Mouse (Mus musculus) MEL (cell line): Measurements from ENCODE around the gene Hes6. TPM values are rescaled to one million over a fixed set of nuclear protein-coding genes. Genes with fewer than 3 reads are reported as not detected.
A peak's percentile ranks its signal among the peaks of the same experiment; 100 is the strongest.

ENCODE experiments used
- DNase-seq: peaks from one replicate; pipeline ENCODE4 v3.0.0; 2011; ENCODE audit warnings: low read depth, low spot score
- H3K27ac ChIP-seq: 2 replicates; pipeline ENCODE4 v1.5.1; 2012; ENCODE audit warnings: low read depth, mild to moderate bottlenecking, control low read depth, low read length, moderate library complexity; ENCODE audit not compliant: control insufficient read depth
- H3K27me3 ChIP-seq, 2 experiments: fragments of 150-350 bp in 1 of 2; sonication (generic) in 1 of 2; 2 replicates each; pipeline ENCODE4 v1.6.1; 2012; ENCODE audit warnings: low read length in 2 of 2, mild to moderate bottlenecking in 2 of 2, improper control_type of control experiment in 1 of 2, moderate library complexity in 1 of 2; ENCODE audit not compliant: insufficient read depth in 2 of 2, control insufficient read depth in 1 of 2
- H3K36me3 ChIP-seq, 2 experiments: 2 replicates each; pipeline ENCODE4 v1.6.1; 2012 to 2014; ENCODE audit warnings: low read length in 2 of 2, improper control_type of control experiment in 1 of 2, inconsistent platforms in 1 of 2, mild to moderate bottlenecking in 1 of 2; ENCODE audit not compliant: insufficient read depth in 2 of 2, control insufficient read depth in 1 of 2
- H3K4me1 ChIP-seq, 2 experiments: fragments of 150-350 bp in 1 of 2; sonication (generic) in 1 of 2; 2 replicates each; pipeline ENCODE4 v1.6.1; 2012; ENCODE audit warnings: low read length in 2 of 2, improper control_type of control experiment in 1 of 2, mild to moderate bottlenecking in 1 of 2; ENCODE audit not compliant: insufficient read depth in 2 of 2, control insufficient read depth in 1 of 2
- H3K4me3 ChIP-seq, 2 experiments: fragments of 150-350 bp in 1 of 2; sonication (generic) in 1 of 2; 2 replicates each; pipeline ENCODE4 v1.5.1; 2012; ENCODE audit warnings: low read depth in 2 of 2, low read length in 2 of 2, mild to moderate bottlenecking in 2 of 2, moderate library complexity in 2 of 2, control low read depth in 1 of 2, improper control_type of control experiment in 1 of 2; ENCODE audit not compliant: control insufficient read depth in 1 of 2, insufficient read depth in 1 of 2
- H3K79me2 ChIP-seq: 2 replicates; pipeline ENCODE4 v1.6.1; 2012; ENCODE audit warnings: mild to moderate bottlenecking, low read length, moderate library complexity; ENCODE audit not compliant: control insufficient read depth, poor library complexity, insufficient read depth
- H3K9ac ChIP-seq: 2 replicates; pipeline ENCODE4 v1.6.1; 2012; ENCODE audit warnings: low read depth, mild to moderate bottlenecking, control low read depth, low read length, moderate library complexity; ENCODE audit not compliant: control insufficient read depth, poor library complexity, severe bottlenecking
- H3K9me3 ChIP-seq: fragments of 150-350 bp; sonication (generic); replicated peaks from 2 replicates; pipeline ENCODE4 v1.6.1; 2012; ENCODE audit warnings: mild to moderate bottlenecking, low read length, improper control_type of control experiment, moderate library complexity; ENCODE audit not compliant: insufficient read depth
- BHLHE40 ChIP-seq: IDR thresholded peaks from 2 replicates; pipeline ENCODE4 v1.6.1; 2012; ENCODE audit warnings: low read depth, mild to moderate bottlenecking, inconsistent platforms, low read length, improper control_type of control experiment, borderline replicate concordance
- CHD1 ChIP-seq: IDR thresholded peaks from 2 replicates; pipeline ENCODE4 v1.6.1; 2012; ENCODE audit warnings: low read depth, mild to moderate bottlenecking, inconsistent platforms, low read length, improper control_type of control experiment
- CTCF ChIP-seq, 3 experiments: IDR thresholded peaks in 2 of 3; conservative IDR thresholded peaks in 1 of 3; 2 replicates each; pipeline ENCODE4 v1.5.1; 2011 to 2012; ENCODE audit warnings: low read length in 3 of 3, low read depth in 2 of 3, mild to moderate bottlenecking in 2 of 3, improper control_type of control experiment in 1 of 3, inconsistent platforms in 1 of 3, mixed read lengths in 1 of 3, moderate library complexity in 1 of 3; ENCODE audit not compliant: control insufficient read depth in 1 of 3, insufficient read depth in 1 of 3, poor library complexity in 1 of 3, severe bottlenecking in 1 of 3
- E2F4 ChIP-seq: IDR thresholded peaks from 2 replicates; pipeline ENCODE4 v1.6.1; 2011; ENCODE audit warnings: low read depth, low read length, improper control_type of control experiment, borderline replicate concordance
- ETS1 ChIP-seq: IDR thresholded peaks from 2 replicates; pipeline ENCODE4 v1.6.1; 2012; ENCODE audit warnings: low read depth, mild to moderate bottlenecking, inconsistent platforms, low read length, improper control_type of control experiment, moderate library complexity
- GABPA ChIP-seq: IDR thresholded peaks from 2 replicates; pipeline ENCODE4 v1.6.1; 2012; ENCODE audit warnings: low read depth, mild to moderate bottlenecking, inconsistent platforms, low read length, improper control_type of control experiment, moderate library complexity
- GATA1 ChIP-seq: IDR thresholded peaks from 2 replicates; pipeline ENCODE4 v1.6.1; 2011; ENCODE audit warnings: low read depth, low read length, improper control_type of control experiment
- HCFC1 ChIP-seq: IDR thresholded peaks from 2 replicates; pipeline ENCODE4 v1.6.1; 2012; ENCODE audit warnings: low read depth, mild to moderate bottlenecking, inconsistent platforms, low read length, improper control_type of control experiment, moderate library complexity
- JUND ChIP-seq: IDR thresholded peaks from 2 replicates; pipeline ENCODE4 v1.6.1; 2011; ENCODE audit warnings: low read depth, mild to moderate bottlenecking, improper control_type of control experiment, low read length
- KAT2A ChIP-seq: conservative IDR thresholded peaks from 2 replicates; pipeline ENCODE4 v1.6.1; 2012; ENCODE audit warnings: low read depth, low read length, improper control_type of control experiment, inconsistent platforms
- MAX ChIP-seq: IDR thresholded peaks from 2 replicates; pipeline ENCODE4 v1.6.1; 2011; ENCODE audit warnings: low read length, improper control_type of control experiment
- MAZ ChIP-seq: IDR thresholded peaks from 2 replicates; pipeline ENCODE4 v1.6.1; 2012; ENCODE audit warnings: low read depth, mild to moderate bottlenecking, inconsistent platforms, low read length, improper control_type of control experiment
- MYC ChIP-seq: IDR thresholded peaks from 2 replicates; pipeline ENCODE4 v1.6.1; 2011; ENCODE audit warnings: low read depth, mild to moderate bottlenecking, low read length, improper control_type of control experiment, moderate library complexity
- NELFE ChIP-seq: IDR thresholded peaks from 2 replicates; pipeline ENCODE4 v1.6.1; 2011; ENCODE audit warnings: low read depth, low read length, improper control_type of control experiment
- POLR2A ChIP-seq, 2 experiments: IDR thresholded peaks; 2 replicates each; pipeline ENCODE4 v1.6.1; 2011 to 2012; ENCODE audit warnings: low read length in 2 of 2, mild to moderate bottlenecking in 2 of 2, control low read depth in 1 of 2, improper control_type of control experiment in 1 of 2, low read depth in 1 of 2, moderate library complexity in 1 of 2; ENCODE audit not compliant: control insufficient read depth in 1 of 2, insufficient read depth in 1 of 2, poor library complexity in 1 of 2
- POLR2AphosphoS5 ChIP-seq: IDR thresholded peaks from 2 replicates; pipeline ENCODE4 v1.6.1; 2012; ENCODE audit warnings: low read depth, borderline replicate concordance, mild to moderate bottlenecking, inconsistent platforms, low read length, moderate library complexity, mixed read lengths
- RAD21 ChIP-seq: IDR thresholded peaks from 2 replicates; pipeline ENCODE4 v1.6.1; 2011; ENCODE audit warnings: mild to moderate bottlenecking, low read depth, low read length, improper control_type of control experiment
- RCOR1 ChIP-seq: IDR thresholded peaks from 2 replicates; pipeline ENCODE4 v1.6.1; 2012; ENCODE audit warnings: low read depth, mild to moderate bottlenecking, inconsistent platforms, low read length, improper control_type of control experiment
- SMC3 ChIP-seq: IDR thresholded peaks from 2 replicates; pipeline ENCODE4 v1.6.1; 2011; ENCODE audit warnings: low read depth, low read length, improper control_type of control experiment
- TAL1 ChIP-seq: IDR thresholded peaks from 2 replicates; pipeline ENCODE4 v1.6.1; 2012; ENCODE audit warnings: mild to moderate bottlenecking, inconsistent platforms, low read length, moderate library complexity, mixed read lengths
- TBP ChIP-seq: IDR thresholded peaks from 2 replicates; pipeline ENCODE4 v1.8.0; 2011; ENCODE audit warnings: low read depth, low read length, improper control_type of control experiment
- ZC3H11A ChIP-seq: IDR thresholded peaks from 2 replicates; pipeline ENCODE4 v1.6.1; 2012; ENCODE audit warnings: low read depth, mild to moderate bottlenecking, inconsistent platforms, low read length, improper control_type of control experiment
- polyA plus RNA-seq, 2 experiments: library from polyadenylated mRNA; stranded (reverse) in 1 of 2; unstranded in 1 of 2; fragments of >175 nt in 1 of 2; fragments of >200 nt in 1 of 2; gene quantifications; 2 replicates each; pipeline versions ENCODE4 v1.2.1 to v1.2.4; 2012; ENCODE audit warnings: low replicate concordance in 2 of 2, low read depth in 1 of 2; ENCODE audit not compliant: insufficient read length in 2 of 2, insufficient read depth in 1 of 2, missing spikeins in 1 of 2
- total RNA-seq: library from RNA; depleted of rRNA; stranded (reverse); fragments of 300-350 nt; gene quantifications from 2 replicates; pipeline ENCODE4 v1.2.3, GENCODE M21; 2012

Hes6 gene
- total and polyA plus RNA-seq, 3 experiments: 38.8 to 47.9 TPM; not detected in 1

GRCm38 (mm10) chr1:91381091-91381471 is 32.8 kb downstream of the Hes6 start:
- Histone ChIP-seq H3K36me3 (peaks cover 0 to 34% of the 10 kb centered on the region in 2 experiments; a peak in 2 of 4 replicates), H3K27ac (no peak overlapping the region), H3K4me1 (no peaks in the 10 kb centered on the region), H3K27me3 (no peaks in the 10 kb centered on the region), H3K79me2 (no peaks in the 10 kb centered on the region), H3K9ac (no peak overlapping the region), H3K4me3 (no peak overlapping the region), H3K9me3 (no peaks in the 10 kb centered on the region)
- no peak for DNase-seq
- TF ChIP-seq KAT2A: no peak
- no peak for TF ChIP-seq JUND
- no peak for TF ChIP-seq MYC
- TF ChIP-seq RCOR1: no peak
- no peak for TF ChIP-seq NELFE
- no peak for TF ChIP-seq CTCF (IDR thresholded peaks at IDR 0.05 in 2 of 3, conservative IDR thresholded peaks at IDR 0.05 in 1 of 3; ENCODE audit: control insufficient read depth in 1 of 3, insufficient read depth in 1 of 3, low read depth in 2 of 3, low read length in 3 of 3, poor library complexity in 1 of 3, severe bottlenecking in 1 of 3)
- no peak for TF ChIP-seq TBP
- TF ChIP-seq POLR2AphosphoS5: no peak
- TF ChIP-seq HCFC1: no peak
- TF ChIP-seq GATA1: no peak
- TF ChIP-seq POLR2A (IDR thresholded peaks at IDR 0.05; ENCODE audit: control insufficient read depth in 1 of 2, insufficient read depth in 1 of 2, low read depth in 1 of 2, low read length in 2 of 2, poor library complexity in 1 of 2): no peak
- no peak for TF ChIP-seq MAX
- TF ChIP-seq CHD1: no peak
- TF ChIP-seq BHLHE40: no peak
- no peak for TF ChIP-seq TAL1

DNA sequence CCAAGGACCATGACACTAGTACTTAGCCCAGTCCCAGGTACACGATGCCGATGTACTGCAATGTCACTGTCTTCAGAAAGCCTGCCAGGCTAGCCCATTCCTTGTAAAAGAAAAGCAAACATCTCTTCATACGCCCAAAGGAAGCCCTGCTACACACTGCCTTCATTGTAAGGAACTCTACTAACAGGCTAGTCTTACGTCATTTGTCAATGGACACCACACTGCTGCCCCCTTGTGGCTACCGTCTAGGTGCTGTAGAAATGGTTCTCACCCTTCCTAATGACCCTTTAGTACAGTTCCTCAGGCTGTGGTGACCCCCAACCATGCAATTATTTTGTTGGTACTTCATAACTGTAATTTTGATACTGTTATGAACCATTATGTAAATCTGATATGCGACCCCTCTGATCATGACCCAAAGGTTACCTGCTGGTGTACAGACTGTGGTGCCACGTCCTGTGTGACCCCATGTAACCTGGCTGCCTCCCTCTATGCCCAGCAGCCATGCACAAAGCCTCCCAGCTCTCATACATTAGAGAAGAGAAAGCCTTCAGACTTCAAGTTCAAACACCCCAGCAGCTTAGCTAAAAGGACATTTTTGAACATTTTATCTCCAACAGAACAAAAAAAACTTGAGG is 33.3 kb downstream of the Hes6 start:
- Histone ChIP-seq H3K9me3 (no peaks in the 10 kb centered on the region), H3K79me2 (no peaks in the 10 kb centered on the region), H3K4me3 (no peak overlapping the region), H3K4me1 (no peaks in the 10 kb centered on the region), H3K27me3 (no peaks in the 10 kb centered on the region), H3K27ac (no peak overlapping the region), H3K9ac (no peak overlapping the region), H3K36me3 (peaks cover 0 to 29% of the 10 kb centered on the region in 2 experiments; a peak in 2 of 4 replicates)
- peak; percentile 77 to 92 (median 77) for TF ChIP-seq CTCF (IDR thresholded peaks at IDR 0.05 in 2 of 3, conservative IDR thresholded peaks at IDR 0.05 in 1 of 3; ENCODE audit: control insufficient read depth in 1 of 3, insufficient read depth in 1 of 3, low read depth in 2 of 3, low read length in 3 of 3, poor library complexity in 1 of 3, severe bottlenecking in 1 of 3)
- no peak for TF ChIP-seq POLR2A (IDR thresholded peaks at IDR 0.05; ENCODE audit: control insufficient read depth in 1 of 2, insufficient read depth in 1 of 2, low read depth in 1 of 2, low read length in 2 of 2, poor library complexity in 1 of 2)
- no peak for TF ChIP-seq MAZ
- TF ChIP-seq ZC3H11A: peak; percentile 33; the same call in 1 of the 2 replicates
- no peak for TF ChIP-seq E2F4
- TF ChIP-seq BHLHE40: no peak
- TF ChIP-seq TAL1: no peak
- TF ChIP-seq RAD21: peak; percentile 51
- TF ChIP-seq TBP: no peak
- no peak for TF ChIP-seq NELFE
- TF ChIP-seq ETS1: no peak
- no peak for TF ChIP-seq GABPA
- peak; percentile 65 for TF ChIP-seq SMC3
- no peak for TF ChIP-seq MAX
- peak; percentile 81 for DNase-seq
